Mouse (Mus musculus) heart, postnatal 36 days (tissue): ENCODE results near the gene Foxb2. TPM values are rescaled to one million over a fixed set of nuclear protein-coding genes. Genes with fewer than 3 reads are reported as not detected.

Source experiments
- DNase-seq, 2 experiments: peaks; one replicate each; pipeline ENCODE4 v3.0.0; 2021 to 2022
- intact Hi-C: fragments of 180-260 bp; cut with DNase I; formaldehyde crosslinking; loops from one replicate; pipeline ENCODE4 v1.15.1; 2025
- total RNA-seq, 2 experiments: library from RNA; stranded (reverse); gene quantifications; 2 replicates each; pipeline ENCODE4 v1.2.3; 2021

The Foxb2 gene
- total RNA-seq, 2 experiments from 2014 or later = not detected

GRCm38 (mm10) chr19:16827657-16828056, 45.9 kb downstream of the Foxb2 start:
- intact Hi-C loops = no loop called here
- no peak for DNase-seq

GRCm38 (mm10) chr19:16825228-16825627, 48.4 kb downstream of the Foxb2 start:
- intact Hi-C loops = no loop called here
- DNase-seq = no peak

Other genes starting within 250 kb of the Foxb2 start
- gene Vps13a, start 92.9 kb downstream of the Foxb2 start, total RNA-seq = 10 to 100 TPM; 32.9 to 35.7 TPM
- 10 to 100 TPM; 38.0 to 48.5 TPM for gene Prune2, start 82.3 kb upstream of the Foxb2 start, total RNA-seq